Mouse (Mus musculus) left cerebral cortex, adult 6 months (tissue): ENCODE measurements around the gene Gm10842. TPM values are rescaled to one million over a fixed set of nuclear protein-coding genes. Genes with fewer than 3 reads are reported as not detected.

Source experiments
- long read RNA-seq, 2 experiments: library from polyadenylated mRNA; unstranded; transcript quantifications; one replicate each; pipeline ENCODE4 v2.0.0; 2019 to 2020
- polyA plus RNA-seq: library from polyadenylated mRNA; unstranded; fragments of <200 nt; fragmentation: Nextera tagmentation; gene quantifications from 2 replicates; pipeline ENCODE4 v1.2.3, GENCODE M21; 2021

The Gm10842 gene
- not detected in 2 replicates for polyA plus RNA-seq
- long read RNA-seq, experiment 1 = 0 reads
- long read RNA-seq, experiment 2 = 0 reads

DNA sequence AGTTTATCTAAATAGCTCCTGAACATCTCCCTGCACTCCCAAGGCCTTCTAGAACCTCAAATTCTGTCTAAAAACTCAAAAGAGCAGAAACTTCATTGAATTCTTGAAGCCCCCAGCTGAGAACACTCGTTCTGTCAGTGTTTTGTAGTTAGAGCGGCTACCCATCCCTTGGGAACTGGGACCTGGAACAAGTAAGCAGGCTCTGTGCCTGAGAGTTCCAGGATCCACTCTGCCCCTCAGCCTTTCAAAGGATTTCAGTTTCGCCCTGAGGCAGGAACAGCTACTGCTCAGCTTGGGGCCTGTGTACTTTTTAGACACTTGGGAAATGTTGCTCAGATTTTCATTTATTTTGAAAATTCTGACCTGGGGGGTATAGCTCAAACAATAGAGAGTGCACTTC lies at the start of gene Gm10842:
TSS of gene Gm10842 (plus strand) at position 301 of the 400 bp plus-strand sequence.

DNA sequence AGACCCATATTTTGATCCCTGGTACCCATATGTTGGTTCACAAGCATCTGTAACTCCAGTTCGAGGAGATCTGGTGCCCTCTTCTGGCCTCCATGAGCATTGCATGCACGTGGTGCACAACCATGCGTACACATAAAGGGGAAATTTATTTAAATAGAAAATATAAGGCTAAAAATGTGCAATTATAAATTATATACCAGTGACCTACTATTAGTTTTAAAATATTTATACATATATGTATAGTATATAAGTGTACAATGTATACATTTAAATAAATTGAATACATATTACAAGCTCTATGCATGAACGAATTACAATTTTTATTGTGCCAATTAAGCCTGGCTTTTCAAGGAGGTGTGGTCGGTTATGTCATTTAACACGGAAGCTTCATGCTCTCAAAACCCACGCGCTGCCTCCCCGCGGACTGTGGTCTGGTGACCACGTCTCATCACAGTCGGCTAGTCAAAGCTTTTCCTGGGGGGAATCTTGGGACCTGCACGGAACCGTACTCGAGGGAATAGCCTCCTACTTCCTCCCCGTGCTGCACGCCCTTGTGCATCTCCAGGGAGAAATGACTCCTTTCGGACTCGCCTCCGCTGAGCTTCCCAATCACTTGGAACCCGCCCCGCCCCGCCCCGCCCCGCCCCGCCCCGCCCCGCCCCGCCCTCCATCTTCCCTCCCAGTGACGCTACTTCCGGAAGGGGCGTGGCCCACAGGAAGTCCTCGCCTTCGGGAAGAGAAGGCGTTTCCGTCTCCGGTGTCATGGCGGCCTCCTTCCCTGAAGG lies 20.8 kb upstream of the Gm10842 start, which contains the start of gene Mettl2:
TSS of gene Mettl2 (plus strand) at position 691 of the 785 bp plus-strand sequence.

DNA sequence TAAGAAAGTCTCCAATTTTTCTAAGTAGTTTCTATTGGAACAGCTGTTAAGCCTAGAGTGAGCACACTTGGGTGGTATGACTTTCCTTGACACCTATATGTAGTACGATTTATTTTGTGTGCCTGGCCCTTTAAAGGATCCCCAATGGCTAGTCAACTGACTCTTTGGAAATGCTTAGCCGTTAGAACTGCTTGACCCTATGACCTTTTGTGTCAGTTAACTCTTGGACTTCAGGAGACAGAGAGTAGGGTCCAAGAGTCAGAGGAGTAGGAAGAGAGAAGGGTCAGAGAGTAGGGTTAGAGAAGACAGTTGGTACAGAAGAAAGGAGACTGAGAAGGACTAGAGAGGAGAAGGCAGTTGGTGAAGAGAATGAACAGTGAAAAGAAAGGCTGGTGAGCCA lies 31.8 kb downstream of the Gm10842 start, which contains the start of gene Tlk2:
TSS of gene Tlk2 (plus strand) at position 292 of the 400 bp plus-strand sequence.

Other genes starting within 250 kb of the Gm10842 start
- gene Efcab3, start 83.3 kb upstream of the Gm10842 start, polyA plus RNA-seq = not detected in 2 replicates
- 14.2 and 14.6 TPM in 2 replicates for gene Mettl2, start 20.5 kb upstream of the Gm10842 start, polyA plus RNA-seq
- gene Tlk2, start 31.9 kb downstream of the Gm10842 start, polyA plus RNA-seq = 10.5 and 12.0 TPM in 2 replicates
- gene Mrc2, start 145.8 kb downstream of the Gm10842 start, polyA plus RNA-seq = 1.7 and 2.6 TPM in 2 replicates